Mouse (Mus musculus): Measurements from ENCODE around the gene Diaph2. TPM values are rescaled to one million over a fixed set of nuclear protein-coding genes. Genes with fewer than 3 reads are reported as not detected.
"Not testable (repeated sequence)": the region's sequence is repeated elsewhere in the genome, so short reads cannot be mapped to it uniquely, and the experiment has no call there.

Diaph2 gene
- polyA plus RNA-seq, 1 experiment from 2014 or later: 7.6 TPM

DNA sequence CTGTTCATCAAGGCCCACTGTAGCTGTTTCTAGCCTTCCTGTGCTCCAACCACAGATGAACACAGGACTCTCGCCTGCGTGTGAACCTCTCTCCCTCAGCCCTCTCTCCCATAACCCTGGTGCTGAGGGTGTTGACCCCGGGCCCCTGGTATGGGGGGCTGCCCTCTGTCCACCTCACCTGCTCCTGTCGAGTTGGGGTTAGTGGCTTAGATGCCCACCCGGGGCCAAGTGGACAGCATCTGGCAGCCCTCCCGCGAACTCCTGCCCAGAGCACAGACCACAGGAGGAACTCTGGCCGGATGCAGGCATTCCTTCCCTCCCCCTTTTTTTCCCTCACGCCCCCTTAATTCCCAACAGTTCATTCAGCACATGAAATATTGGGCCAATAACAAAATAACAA, 537.5 kb downstream of the Diaph2 start:
- no peaks in the 10 kb centered on the region for H3K27me3 ChIP-seq (ENCODE audit: control insufficient read depth, insufficient read depth, low read length)
- H3K9me3 ChIP-seq (replicated peaks; ENCODE audit: control insufficient read depth, low read length): no peaks in the 10 kb centered on the region
- H3K9ac ChIP-seq (ENCODE audit: low read length): no peak overlapping the region
- no peak overlapping the region for H3K27ac ChIP-seq (ENCODE audit: low read length)
- no peaks in the 10 kb centered on the region for H3K4me1 ChIP-seq (ENCODE audit: control insufficient read depth, insufficient read depth, low read length)
- no peak overlapping the region for H3K4me2 ChIP-seq (ENCODE audit: low read depth, low read length)
- WGBS: 76% methylated on average over 9 of the region's 9 CpGs
- H3K4me3 ChIP-seq (replicated peaks; ENCODE audit: low read length): no peak overlapping the region
- H3K36me3 ChIP-seq (ENCODE audit: control insufficient read depth, insufficient read depth, low read length): no peaks in the 10 kb centered on the region
- ATAC-seq (ENCODE audit: insufficient read depth, low FRiP score): no peak

DNA sequence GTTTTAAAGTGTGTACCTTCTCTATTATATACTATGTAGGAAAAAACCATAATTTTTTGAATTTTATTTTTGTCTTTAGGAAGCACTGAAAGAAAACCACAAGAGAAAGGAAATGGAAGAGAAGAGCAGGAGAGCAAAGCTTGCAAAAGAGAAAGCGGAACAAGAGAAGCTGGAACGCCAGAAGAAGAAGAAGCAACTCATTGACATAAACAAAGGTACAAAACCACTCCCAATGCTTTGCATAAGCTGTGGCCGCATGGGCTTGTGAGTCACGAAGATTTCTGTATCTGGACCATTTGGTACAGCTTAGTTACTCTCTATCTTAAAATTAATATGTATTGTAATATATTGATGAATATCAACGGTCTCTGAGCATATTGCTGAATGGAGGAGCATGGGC, 540.2 kb downstream of the Diaph2 start:
- ATAC-seq (ENCODE audit: insufficient read depth, low FRiP score): no peak
- Histone ChIP-seq H3K9ac (ENCODE audit: low read length) (no peak overlapping the region), H3K9me3 (replicated peaks; ENCODE audit: control insufficient read depth, low read length) (no peaks in the 10 kb centered on the region), H3K27me3 (ENCODE audit: control insufficient read depth, insufficient read depth, low read length) (no peaks in the 10 kb centered on the region), H3K27ac (ENCODE audit: low read length) (no peak overlapping the region), H3K36me3 (ENCODE audit: control insufficient read depth, insufficient read depth, low read length) (no peaks in the 10 kb centered on the region), H3K4me2 (ENCODE audit: low read depth, low read length) (no peak overlapping the region), H3K4me1 (ENCODE audit: control insufficient read depth, insufficient read depth, low read length) (no peaks in the 10 kb centered on the region), H3K4me3 (replicated peaks; ENCODE audit: low read length) (no peak overlapping the region)
- whole genome bisulfite sequencing: 79% methylated on average over 5 of the region's 5 CpGs

DNA sequence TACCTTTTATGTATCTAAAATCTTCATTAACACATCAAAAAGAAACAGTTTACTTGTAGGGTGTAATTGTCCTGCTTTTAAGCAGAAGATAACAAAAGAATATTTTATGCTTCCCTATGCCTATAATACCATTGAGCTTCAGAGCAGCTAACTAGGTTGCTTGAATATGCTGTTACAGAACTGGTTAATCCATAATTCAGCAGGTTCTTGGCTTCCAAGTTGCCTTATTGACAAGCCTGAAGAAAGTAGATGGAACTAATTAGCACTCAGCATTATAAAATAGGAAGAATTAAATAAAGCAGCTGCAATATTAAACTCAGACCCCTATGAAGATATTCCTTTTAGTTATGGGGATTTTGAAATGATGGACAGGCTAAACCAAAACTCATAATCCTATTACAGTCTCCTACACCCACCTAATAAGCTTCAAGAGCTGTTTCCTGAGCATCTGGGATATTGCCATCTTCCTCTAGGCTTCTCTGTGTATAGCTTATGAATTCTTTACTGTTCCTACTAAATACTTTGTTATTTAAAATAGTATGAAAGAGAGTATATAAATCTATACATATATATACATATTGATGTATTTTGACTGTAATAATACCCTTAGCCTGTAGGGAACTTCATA, 601.4 kb downstream of the Diaph2 start:
- no peak for ATAC-seq (ENCODE audit: insufficient read depth, low FRiP score)
- H3K4me1 ChIP-seq (ENCODE audit: control insufficient read depth, insufficient read depth, low read length): no peaks in the 10 kb centered on the region
- no peaks in the 10 kb centered on the region for H3K27me3 ChIP-seq (ENCODE audit: control insufficient read depth, insufficient read depth, low read length)
- no peak overlapping the region for H3K4me2 ChIP-seq (ENCODE audit: low read depth, low read length)
- H3K36me3 ChIP-seq (ENCODE audit: control insufficient read depth, insufficient read depth, low read length): no peaks in the 10 kb centered on the region
- no peaks in the 10 kb centered on the region for H3K9me3 ChIP-seq (replicated peaks; ENCODE audit: control insufficient read depth, low read length)
- H3K27ac ChIP-seq (ENCODE audit: low read length): no peak overlapping the region
- no peak overlapping the region for H3K9ac ChIP-seq (ENCODE audit: low read length)
- no peak overlapping the region for H3K4me3 ChIP-seq (replicated peaks; ENCODE audit: low read length)

DNA sequence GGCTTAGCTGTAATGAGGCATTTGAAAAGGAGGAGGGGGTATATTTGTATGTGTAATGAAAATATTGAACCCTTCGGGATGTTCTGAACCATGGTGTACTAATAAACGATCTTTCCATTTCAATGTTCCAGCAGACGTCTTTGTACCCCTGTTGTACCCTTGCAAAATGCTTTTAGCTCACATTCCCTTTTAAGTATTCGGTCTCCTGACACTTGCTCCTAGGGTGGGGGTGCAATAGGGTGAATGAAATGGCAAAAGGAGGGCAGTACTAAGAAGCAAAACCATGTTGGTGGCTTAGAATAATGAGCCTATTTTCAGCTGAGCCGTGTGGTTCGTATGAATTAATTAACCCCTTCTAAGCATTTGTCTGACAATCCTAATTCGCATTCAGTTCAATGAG, 601.9 kb downstream of the Diaph2 start:
- no peak overlapping the region for H3K9ac ChIP-seq (ENCODE audit: low read length)
- no peak overlapping the region for H3K4me3 ChIP-seq (replicated peaks; ENCODE audit: low read length)
- no peak for ATAC-seq (ENCODE audit: insufficient read depth, low FRiP score)
- no peak overlapping the region for H3K4me2 ChIP-seq (ENCODE audit: low read depth, low read length)
- no peaks in the 10 kb centered on the region for H3K4me1 ChIP-seq (ENCODE audit: control insufficient read depth, insufficient read depth, low read length)
- no peaks in the 10 kb centered on the region for H3K27me3 ChIP-seq (ENCODE audit: control insufficient read depth, insufficient read depth, low read length)
- H3K27ac ChIP-seq (ENCODE audit: low read length): no peak overlapping the region
- WGBS: 48% methylated on average over 7 of the region's 7 CpGs
- no peaks in the 10 kb centered on the region for H3K9me3 ChIP-seq (replicated peaks; ENCODE audit: control insufficient read depth, low read length)
- H3K36me3 ChIP-seq (ENCODE audit: control insufficient read depth, insufficient read depth, low read length): no peaks in the 10 kb centered on the region

DNA sequence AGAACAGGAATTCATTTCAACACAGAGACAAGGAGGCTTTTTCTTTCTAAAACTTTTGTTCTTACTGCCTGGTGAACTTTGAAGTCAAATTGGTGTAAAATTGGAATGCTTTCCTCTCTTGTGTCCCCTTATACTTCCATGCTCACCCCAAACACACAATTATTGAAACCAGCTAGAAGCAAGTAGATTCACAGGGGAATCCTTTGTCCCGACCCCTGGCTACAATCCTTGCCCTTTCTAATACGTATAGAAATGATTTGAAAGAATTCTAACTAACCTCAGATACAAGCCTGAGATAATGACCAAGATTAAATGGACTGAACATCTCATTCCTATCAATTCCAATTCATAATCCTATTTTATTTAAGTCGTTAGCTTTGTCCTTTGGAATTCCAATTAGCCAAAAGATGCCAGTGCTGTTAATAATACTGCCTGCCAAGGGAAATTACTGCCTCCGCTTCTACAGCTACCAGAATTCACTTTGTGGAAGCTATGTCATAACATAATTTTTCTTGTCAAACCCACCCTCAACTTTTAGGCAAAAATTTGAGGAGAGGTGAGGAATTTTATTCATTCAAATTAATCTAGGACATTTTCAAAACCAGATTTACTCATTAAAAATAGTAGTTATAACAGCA, 644.1 kb downstream of the Diaph2 start:
- no peaks in the 10 kb centered on the region for H3K36me3 ChIP-seq (ENCODE audit: control insufficient read depth, insufficient read depth, low read length)
- 79% methylated on average over 4 of the region's 4 CpGs for WGBS
- no peaks in the 10 kb centered on the region for H3K27me3 ChIP-seq (ENCODE audit: control insufficient read depth, insufficient read depth, low read length)
- H3K4me2 ChIP-seq (ENCODE audit: low read depth, low read length): no peak overlapping the region
- ATAC-seq (ENCODE audit: insufficient read depth, low FRiP score): no peak
- H3K4me1 ChIP-seq (ENCODE audit: control insufficient read depth, insufficient read depth, low read length): no peaks in the 10 kb centered on the region
- no peak overlapping the region for H3K9ac ChIP-seq (ENCODE audit: low read length)
- no peaks in the 10 kb centered on the region for H3K9me3 ChIP-seq (replicated peaks; ENCODE audit: control insufficient read depth, low read length)
- no peak overlapping the region for H3K27ac ChIP-seq (ENCODE audit: low read length)
- no peak overlapping the region for H3K4me3 ChIP-seq (replicated peaks; ENCODE audit: low read length)

DNA sequence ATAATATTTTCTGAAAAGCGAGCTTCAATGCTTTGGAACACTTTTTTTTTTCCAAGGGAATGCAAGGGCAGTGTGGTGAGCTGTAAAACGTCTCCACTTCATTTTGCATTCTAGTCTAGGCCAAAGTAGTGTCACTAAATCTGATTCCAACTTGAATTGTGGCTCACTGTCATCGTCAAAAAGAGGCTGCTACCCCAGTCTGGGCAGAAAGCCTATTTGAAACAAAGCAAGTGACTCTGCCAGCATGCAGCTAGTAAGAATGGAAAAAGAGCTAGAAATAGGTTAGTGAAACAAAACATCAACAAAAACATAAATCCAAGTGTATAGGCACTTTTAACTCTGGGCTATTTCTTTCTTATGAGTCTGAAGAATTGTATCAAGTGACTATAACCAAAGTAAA, 653.7 kb downstream of the Diaph2 start:
- no peaks in the 10 kb centered on the region for H3K36me3 ChIP-seq (ENCODE audit: control insufficient read depth, insufficient read depth, low read length)
- no peak overlapping the region for H3K9ac ChIP-seq (ENCODE audit: low read length)
- ATAC-seq (ENCODE audit: insufficient read depth, low FRiP score): no peak
- H3K27me3 ChIP-seq (ENCODE audit: control insufficient read depth, insufficient read depth, low read length): no peaks in the 10 kb centered on the region
- no peak overlapping the region for H3K27ac ChIP-seq (ENCODE audit: low read length)
- no peaks in the 10 kb centered on the region for H3K9me3 ChIP-seq (replicated peaks; ENCODE audit: control insufficient read depth, low read length)
- no peak overlapping the region for H3K4me3 ChIP-seq (replicated peaks; ENCODE audit: low read length)
- 37% methylated on average over 3 of the region's 3 CpGs for WGBS
- H3K4me1 ChIP-seq (ENCODE audit: control insufficient read depth, insufficient read depth, low read length): no peaks in the 10 kb centered on the region
- H3K4me2 ChIP-seq (ENCODE audit: low read depth, low read length): no peak overlapping the region

DNA sequence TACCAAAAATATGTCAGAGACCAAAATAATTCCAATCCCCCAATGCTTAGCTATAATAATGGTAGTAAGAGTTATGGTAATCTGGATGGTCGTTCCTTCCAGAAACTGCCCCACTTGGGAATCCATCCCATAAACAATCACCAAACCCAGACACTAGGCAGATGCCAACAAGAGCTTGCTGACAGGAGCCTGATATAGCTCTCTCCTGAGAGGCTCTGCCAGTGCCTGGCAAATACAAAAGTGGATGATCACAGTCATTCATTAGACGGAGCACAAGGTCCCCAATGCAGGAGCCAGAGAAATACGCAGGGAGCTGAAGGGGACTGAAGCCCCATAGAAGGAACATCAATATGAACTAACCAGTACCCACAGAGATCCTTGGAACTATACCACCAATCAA, 657.9 kb downstream of the Diaph2 start:
- ATAC-seq (ENCODE audit: insufficient read depth, low FRiP score): not testable (repeated sequence)

DNA sequence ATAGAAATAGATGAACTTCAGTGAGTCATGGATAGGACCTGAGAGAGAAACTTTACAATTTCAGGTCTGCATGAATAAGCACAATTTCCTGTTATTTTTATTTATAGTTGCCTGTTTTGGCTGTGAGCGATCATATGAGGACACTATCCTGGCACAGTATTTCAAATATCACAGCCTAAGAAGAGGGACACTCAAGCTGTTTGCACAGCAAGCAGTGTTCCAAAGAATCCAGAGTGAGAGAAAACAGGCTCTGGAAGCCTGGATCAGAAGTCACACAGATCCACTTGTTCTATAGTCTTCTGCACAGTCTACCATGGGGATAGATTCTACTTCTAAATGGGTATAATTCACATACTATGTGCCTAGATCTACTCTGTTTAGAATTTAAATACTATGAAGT, 659.4 kb downstream of the Diaph2 start:
- ATAC-seq (ENCODE audit: insufficient read depth, low FRiP score): no peak
- whole genome bisulfite sequencing: 85% methylated on average over 1 of the region's 1 CpGs
- Histone ChIP-seq H3K27ac (ENCODE audit: low read length) (no peak overlapping the region), H3K27me3 (ENCODE audit: control insufficient read depth, insufficient read depth, low read length) (no peaks in the 10 kb centered on the region), H3K4me3 (replicated peaks; ENCODE audit: low read length) (no peak overlapping the region), H3K4me2 (ENCODE audit: low read depth, low read length) (no peak overlapping the region), H3K4me1 (ENCODE audit: control insufficient read depth, insufficient read depth, low read length) (no peaks in the 10 kb centered on the region), H3K9me3 (replicated peaks; ENCODE audit: control insufficient read depth, low read length) (no peaks in the 10 kb centered on the region), H3K9ac (ENCODE audit: low read length) (no peak overlapping the region), H3K36me3 (ENCODE audit: control insufficient read depth, insufficient read depth, low read length) (no peaks in the 10 kb centered on the region)

More for the DNA sequence above, 657.9 kb downstream of the Diaph2 start:
- not testable (repeated sequence) for H3K4me3 ChIP-seq (replicated peaks; ENCODE audit: low read length); H3K36me3 ChIP-seq (ENCODE audit: control insufficient read depth, insufficient read depth, low read length); H3K9me3 ChIP-seq (replicated peaks; ENCODE audit: control insufficient read depth, low read length); H3K4me2 ChIP-seq (ENCODE audit: low read depth, low read length); H3K27ac ChIP-seq (ENCODE audit: low read length); H3K9ac ChIP-seq (ENCODE audit: low read length); H3K27me3 ChIP-seq (ENCODE audit: control insufficient read depth, insufficient read depth, low read length); H3K4me1 ChIP-seq (ENCODE audit: control insufficient read depth, insufficient read depth, low read length)
- 90% methylated on average over 3 of the region's 3 CpGs for WGBS

DNA sequence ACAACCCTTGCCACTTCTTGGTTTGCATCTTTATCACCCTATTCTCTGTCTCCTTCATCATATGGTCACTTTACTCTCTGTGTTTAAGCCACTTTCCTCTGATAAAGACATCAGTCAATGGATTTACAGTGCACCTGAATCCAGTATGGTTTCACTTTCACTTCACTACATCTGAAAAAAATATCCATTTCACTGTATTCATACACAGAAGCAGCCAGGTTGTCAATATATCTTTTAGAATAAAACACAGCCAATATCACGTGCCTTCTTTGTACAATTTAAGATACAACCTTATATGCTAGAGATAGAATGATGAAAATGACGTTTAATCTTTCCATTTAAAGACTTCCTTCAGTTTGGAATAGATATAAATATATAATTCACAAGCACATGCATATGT, 673.6 kb downstream of the Diaph2 start:
- Histone ChIP-seq H3K27me3 (ENCODE audit: control insufficient read depth, insufficient read depth, low read length) (no peaks in the 10 kb centered on the region), H3K9ac (ENCODE audit: low read length) (no peak overlapping the region), H3K4me2 (ENCODE audit: low read depth, low read length) (no peak overlapping the region), H3K4me3 (replicated peaks; ENCODE audit: low read length) (no peak overlapping the region), H3K4me1 (ENCODE audit: control insufficient read depth, insufficient read depth, low read length) (no peaks in the 10 kb centered on the region), H3K9me3 (replicated peaks; ENCODE audit: control insufficient read depth, low read length) (no peaks in the 10 kb centered on the region), H3K36me3 (ENCODE audit: control insufficient read depth, insufficient read depth, low read length) (no peaks in the 10 kb centered on the region), H3K27ac (ENCODE audit: low read length) (no peak overlapping the region)
- no peak for ATAC-seq (ENCODE audit: insufficient read depth, low FRiP score)
- WGBS: 79% methylated on average over 2 of the region's 2 CpGs

All from stomach, embryonic 16.5 days (tissue).